Mouse (Mus musculus): ENCODE measurements around the gene Fam57a. TPM values are rescaled to one million over a fixed set of nuclear protein-coding genes. Genes with fewer than 3 reads are reported as not detected.

Fam57a gene
- polyA plus RNA-seq (2012), result 2.9 and 4.9 TPM in 2 replicates

DNA sequence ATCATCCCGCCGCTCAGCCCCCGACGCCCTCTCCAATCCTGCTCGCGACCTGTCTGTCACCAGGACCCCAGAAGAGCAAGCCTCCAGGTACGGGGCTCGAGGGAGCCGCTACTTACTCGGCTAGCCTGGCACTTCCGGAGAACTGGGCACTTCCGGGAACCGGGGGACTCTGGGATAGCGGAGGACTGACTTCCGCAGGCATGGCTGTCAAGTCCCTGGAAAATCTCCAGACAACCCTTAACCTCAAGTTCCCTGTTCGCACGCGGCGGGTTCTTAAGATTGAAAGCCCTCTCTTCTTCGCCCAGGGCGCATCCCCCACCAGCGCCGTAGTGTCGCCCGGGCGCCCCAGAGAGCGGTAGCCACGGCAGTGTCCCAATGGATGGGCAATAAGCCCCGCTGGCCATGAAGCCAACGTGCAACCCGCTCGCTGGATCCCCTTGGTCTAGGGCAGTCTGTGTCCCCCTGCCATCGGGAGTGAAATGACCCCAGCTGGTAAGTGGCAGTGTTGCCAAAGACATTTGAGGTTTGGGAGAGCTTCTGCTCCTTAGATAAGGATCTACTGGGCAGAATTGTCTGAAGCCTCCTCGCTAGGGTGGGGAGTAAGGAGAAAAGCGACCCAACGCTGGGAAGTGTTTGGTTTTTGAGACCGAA lies at the start of gene Fam57a, which contains the start of gene Vps53:
Gene Fam57a (plus strand): TSS at position 177 of the 651 bp plus-strand sequence.
Gene Vps53 (minus strand): TSS at position 153 of the 651 bp plus-strand sequence.
- TF ChIP-seq GATA1 (IDR thresholded peaks at IDR 0.05; ENCODE audit: low read length), result no peak

GRCm38 (mm10) chr11:76130859-76131258 lies 48.6 kb upstream of the Fam57a start:
- TF ChIP-seq GATA1 (IDR thresholded peaks at IDR 0.05; ENCODE audit: low read length), result no peak

- no peak for TF ChIP-seq GATA1 (IDR thresholded peaks at IDR 0.05; ENCODE audit: low read length)
These were observed 43.6 kb upstream of the Fam57a start for GRCm38 (mm10) chr11:76135641-76136437.

DNA sequence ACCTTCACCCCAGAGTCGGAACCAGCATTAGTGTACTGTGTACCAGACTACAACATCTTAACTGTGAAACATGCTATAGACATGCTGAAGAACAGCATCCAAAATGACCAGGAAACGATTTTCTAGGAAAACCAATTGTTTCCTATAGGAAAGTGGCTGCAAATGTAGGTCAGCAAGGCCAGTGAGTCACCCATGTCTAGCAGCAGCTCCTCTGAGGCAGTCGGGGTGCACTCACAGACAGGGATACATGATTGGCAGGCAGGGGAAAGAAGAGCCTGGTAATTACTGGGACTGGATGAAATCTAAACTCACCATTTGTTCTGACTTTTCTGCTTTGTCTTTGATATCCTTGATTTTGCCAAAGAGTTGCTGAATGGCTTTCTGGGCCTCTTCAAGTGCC lies 41.5 kb upstream of the Fam57a start:
- TF ChIP-seq GATA1 (IDR thresholded peaks at IDR 0.05; ENCODE audit: low read length), result no peak

GRCm38 (mm10) chr11:76144386-76144785 lies 35.1 kb upstream of the Fam57a start:
- TF ChIP-seq GATA1 (IDR thresholded peaks at IDR 0.05; ENCODE audit: low read length), result no peak

DNA sequence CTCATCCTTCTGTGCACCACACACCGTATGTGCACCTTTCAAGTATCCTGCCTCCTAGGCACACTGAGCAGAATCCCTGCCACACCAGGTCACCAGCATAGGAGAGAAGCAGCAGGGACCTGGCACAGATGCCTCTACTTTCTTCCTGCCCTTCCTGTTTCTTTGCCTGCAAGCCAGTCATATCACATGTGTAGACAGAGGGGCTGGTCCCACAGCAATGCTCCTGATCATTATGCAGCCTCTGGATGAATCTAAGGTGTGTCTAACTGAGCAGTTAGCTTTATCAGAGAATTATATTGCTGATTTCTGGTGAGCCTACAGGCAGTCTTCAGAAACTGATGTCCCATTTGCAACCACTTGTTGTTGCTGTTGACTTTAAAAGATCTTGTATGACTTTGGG lies 34.3 kb upstream of the Fam57a start:
- no peak for TF ChIP-seq GATA1 (IDR thresholded peaks at IDR 0.05; ENCODE audit: low read length)

GRCm38 (mm10) chr11:76146187-76147010 lies 33.1 kb upstream of the Fam57a start:
- no peak for TF ChIP-seq GATA1 (IDR thresholded peaks at IDR 0.05; ENCODE audit: low read length)

DNA sequence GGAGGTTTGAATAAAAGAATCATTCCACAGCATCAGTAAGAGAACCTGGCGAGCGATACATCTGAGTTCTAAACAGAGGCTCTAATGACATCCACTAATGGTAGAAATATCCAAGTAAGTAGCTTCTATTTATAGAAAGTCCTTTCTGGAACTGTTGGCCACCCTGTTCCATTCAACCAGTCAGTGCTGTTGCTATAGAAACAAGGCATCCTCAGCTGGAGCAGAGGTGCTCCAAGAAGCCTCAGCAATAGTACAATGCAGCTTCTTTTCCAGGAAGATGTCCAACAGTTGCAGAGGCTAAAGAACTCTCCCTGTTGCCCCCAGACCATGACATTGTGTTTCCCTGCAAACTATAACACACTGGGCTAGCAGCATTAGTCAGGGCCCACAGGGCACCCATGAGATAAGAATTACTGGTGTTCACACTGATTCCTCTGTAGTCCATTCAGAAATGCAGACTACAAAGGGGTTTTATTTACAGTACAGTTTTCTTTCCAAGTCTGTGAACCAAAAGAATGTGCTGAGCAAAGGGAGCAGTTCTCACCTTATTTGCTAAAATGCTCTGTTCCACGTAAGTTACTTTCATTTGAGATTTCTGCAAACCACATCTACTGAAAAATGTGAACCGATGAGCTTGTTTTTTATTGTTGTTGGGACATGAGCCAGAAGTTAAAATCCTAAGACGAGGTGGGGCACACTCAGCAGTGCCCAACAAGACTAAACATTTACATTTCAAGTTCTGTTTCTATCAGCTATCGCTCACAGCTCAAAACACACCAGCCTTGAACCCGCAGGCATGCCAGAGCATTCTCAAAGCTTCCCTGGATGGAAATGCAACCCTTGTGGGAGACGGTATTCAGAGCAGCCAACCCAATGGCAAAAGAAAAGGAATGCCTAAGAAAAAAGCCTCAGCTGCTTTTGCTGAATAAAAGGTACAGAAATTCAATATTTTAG lies 31.1 kb upstream of the Fam57a start:
- TF ChIP-seq GATA1 (IDR thresholded peaks at IDR 0.05; ENCODE audit: low read length), result no peak

DNA sequence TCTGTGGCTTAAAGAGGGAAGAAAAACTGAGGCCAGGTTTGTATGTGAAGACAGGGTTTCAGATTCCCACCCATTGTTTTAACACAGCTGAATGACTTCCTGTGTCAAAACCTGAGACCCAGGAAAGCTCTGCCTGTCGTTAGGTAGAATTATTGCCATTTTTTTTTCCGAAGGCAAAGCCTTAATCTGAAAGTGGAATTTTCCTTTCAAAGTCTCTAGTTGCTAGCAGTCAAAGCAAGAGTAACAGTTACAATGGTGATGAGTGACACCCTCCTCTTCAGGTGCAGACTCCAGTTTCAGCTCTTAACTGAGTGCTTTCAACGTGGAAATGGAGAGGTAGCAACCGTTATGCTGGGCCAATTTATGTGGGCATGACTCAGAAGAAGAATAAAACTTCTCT lies 28.5 kb upstream of the Fam57a start:
- TF ChIP-seq GATA1 (IDR thresholded peaks at IDR 0.05; ENCODE audit: low read length), result no peak

GRCm38 (mm10) chr11:76153236-76153951 lies 26.1 kb upstream of the Fam57a start:
- no peak for TF ChIP-seq GATA1 (IDR thresholded peaks at IDR 0.05; ENCODE audit: low read length)

- TF ChIP-seq GATA1 (IDR thresholded peaks at IDR 0.05; ENCODE audit: low read length), result no peak
These were observed 25.3 kb upstream of the Fam57a start for GRCm38 (mm10) chr11:76154200-76154599.

- TF ChIP-seq GATA1 (IDR thresholded peaks at IDR 0.05; ENCODE audit: low read length), result no peak
These were observed 24.6 kb upstream of the Fam57a start for GRCm38 (mm10) chr11:76154861-76155260.

DNA sequence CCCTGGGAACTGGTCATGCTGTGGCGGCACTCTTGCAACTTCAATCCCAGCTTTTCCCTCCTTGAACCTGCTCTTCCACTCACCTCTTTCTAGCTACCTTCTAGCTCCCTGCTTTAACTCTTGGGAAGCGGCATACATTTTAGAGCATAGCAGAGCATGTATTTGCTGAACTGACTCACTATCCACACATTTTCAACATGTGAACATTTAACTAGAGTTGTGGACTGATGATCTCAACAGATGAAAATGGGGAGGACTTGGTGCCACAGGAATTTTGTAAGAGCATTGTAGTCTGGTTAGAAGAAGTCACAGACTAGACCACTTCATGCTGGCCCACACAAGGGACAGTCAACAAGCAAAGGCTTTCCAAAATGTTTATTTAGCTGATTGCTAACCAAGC lies 21.1 kb upstream of the Fam57a start:
- no peak for TF ChIP-seq GATA1 (IDR thresholded peaks at IDR 0.05; ENCODE audit: low read length)

DNA sequence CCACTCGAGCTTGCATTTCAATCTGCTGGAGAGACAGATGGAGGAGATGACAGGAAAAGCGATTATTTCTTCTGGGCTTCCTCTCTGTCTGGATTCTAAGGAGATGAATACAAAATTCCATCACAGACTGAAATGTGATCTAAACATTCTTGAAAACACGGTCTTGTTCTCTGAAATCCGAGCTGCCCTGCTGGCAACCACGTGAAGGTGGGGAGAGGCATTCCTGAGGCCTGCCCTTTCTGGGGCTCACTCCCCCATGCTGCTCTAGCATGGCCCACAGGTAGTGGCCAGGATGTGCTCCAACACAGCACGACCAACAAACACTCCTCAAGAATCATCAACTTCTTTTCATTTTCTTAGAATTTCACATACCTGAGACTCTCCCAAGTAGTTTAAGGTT lies 19.2 kb upstream of the Fam57a start:
- no peak for TF ChIP-seq GATA1 (IDR thresholded peaks at IDR 0.05; ENCODE audit: low read length)

Measured in G1E-ER4 (cell line).